In genomic region chr10:5568991-5569390, GRCm38 (mm10) we compare ENCODE assay signal across 21 mouse cellular contexts. TPM values are rescaled to one million over a fixed set of nuclear protein-coding genes. Genes with fewer than 3 reads are reported as not detected.
DNase-seq lines count a peak whose midpoint lies in the region; ATAC-seq and TF ChIP-seq lines count a peak whose summit lies in the region.
"Had no signal": no experiment of that assay in that cellular context is flagged by ENCODE, and none has a peak within 500 bp of the region (broad histone marks: within the 10 kb centered on the region; RNA-seq: fewer than 3 reads in every experiment).

No protein-coding gene starts in this region.

- DNase-seq in forebrain, postnatal 0 days, result no peak
- no peak for DNase-seq in forebrain, embryonic 11.5 days (ENCODE audit: low spot score)
- DNase-seq in layer of hippocampus, adult 2 months (ENCODE audit: low spot score in 2 of 2), result no peak
- no peak for DNase-seq in layer of hippocampus, postnatal 10 days (ENCODE audit: low spot score in 2 of 2)
- DNase-seq in 416B (ENCODE audit: low read depth), result peak; percentile 35
- DNase-seq in ovary, postnatal 10 days (ENCODE audit: low spot score), result no peak
- DNase-seq: adrenal gland, adult 2 months; gastrocnemius, postnatal 25 days; kidney, adult 18-20 months; kidney, postnatal 25 days; layer of hippocampus, adult 9-11 months; left cerebral cortex, postnatal 4 days; right cerebral cortex, postnatal 4 days; thymus, postnatal 36 days had no signal

- H3K4me2 ChIP-seq in forebrain, postnatal 0 days (ENCODE audit: low read depth), result no peak overlapping the region
- H3K4me2 ChIP-seq in forebrain, embryonic 11.5 days (ENCODE audit: low read depth, low read length, severe bottlenecking), result no peak overlapping the region
- H3K4me2 ChIP-seq: embryonic facial prominence, embryonic 12.5 days; hindbrain, embryonic 15.5 days; lung, embryonic 15.5 days had no signal

- H3K36me3 ChIP-seq in forebrain, postnatal 0 days (ENCODE audit: insufficient read depth), result no peaks in the 10 kb centered on the region
- H3K36me3 ChIP-seq in forebrain, embryonic 11.5 days (ENCODE audit: control insufficient read depth, insufficient read depth, low read length), result no peaks in the 10 kb centered on the region
- H3K36me3 ChIP-seq in ES-Bruce4 (ENCODE audit: control insufficient read depth, insufficient read depth, low read length, poor library complexity, severe bottlenecking), result no peaks in the 10 kb centered on the region
- H3K36me3 ChIP-seq: embryonic facial prominence, embryonic 12.5 days; heart, embryonic 10.5 days; hindbrain, embryonic 15.5 days; lung, embryonic 15.5 days had no signal

- 96% methylated on average over 4 of the region's 4 CpGs for WGBS in forebrain, postnatal 0 days
- 83% methylated on average over 4 of the region's 4 CpGs for WGBS in forebrain, embryonic 11.5 days

- peak; percentile 15; the same call in 1 of the 2 replicates for TF ChIP-seq CTCF in forebrain, postnatal 0 days (IDR thresholded peaks at IDR 0.05; ENCODE audit: low read depth)
- peak; percentile 71 for TF ChIP-seq CTCF in layer of hippocampus, adult 2 months (conservative IDR thresholded peaks at IDR 0.05)
- peak; percentile 29 for TF ChIP-seq CTCF in ES-Bruce4 (IDR thresholded peaks at IDR 0.05; ENCODE audit: low read depth, low read length)

- H3K4me3 ChIP-seq in forebrain, postnatal 0 days (ENCODE audit: low read depth, low read length), result no peak overlapping the region
- no peak overlapping the region for H3K4me3 ChIP-seq in forebrain, embryonic 11.5 days (ENCODE audit: low read depth, low read length)
- H3K4me3 ChIP-seq in layer of hippocampus, adult 2 months, result no peak overlapping the region
- no peak overlapping the region for H3K4me3 ChIP-seq in ES-Bruce4 (ENCODE audit: low read depth, low read length)
- H3K4me3 ChIP-seq: embryonic facial prominence, embryonic 12.5 days; heart, embryonic 10.5 days; hindbrain, embryonic 15.5 days; lung, embryonic 15.5 days; megakaryocyte, embryonic 14.5 days had no signal

- no peak for TF ChIP-seq POLR2A in ES-Bruce4 (IDR thresholded peaks at IDR 0.05; ENCODE audit: insufficient read depth, low read length)

- ATAC-seq in forebrain, postnatal 0 days, result no peak
- no peak for ATAC-seq in forebrain, embryonic 11.5 days (replicated peaks; ENCODE audit: low FRiP score)

- no peaks in the 10 kb centered on the region for H3K9me3 ChIP-seq in forebrain, postnatal 0 days (ENCODE audit: low read length)
- no peaks in the 10 kb centered on the region for H3K9me3 ChIP-seq in forebrain, embryonic 11.5 days (ENCODE audit: control insufficient read depth, low read length)
- no peaks in the 10 kb centered on the region for H3K9me3 ChIP-seq in ES-Bruce4 (replicated peaks; ENCODE audit: control insufficient read depth, insufficient read depth, low read length, poor library complexity, severe bottlenecking)
- H3K9me3 ChIP-seq: embryonic facial prominence, embryonic 12.5 days; heart, embryonic 10.5 days; hindbrain, embryonic 15.5 days; lung, embryonic 15.5 days; megakaryocyte, embryonic 14.5 days had no signal

- H3K27me3 ChIP-seq in forebrain, postnatal 0 days (ENCODE audit: insufficient read depth, low read length), result no peaks in the 10 kb centered on the region
- no peaks in the 10 kb centered on the region for H3K27me3 ChIP-seq in forebrain, embryonic 11.5 days (ENCODE audit: control insufficient read depth, insufficient read depth, low read length)
- no peaks in the 10 kb centered on the region for H3K27me3 ChIP-seq in ES-Bruce4 (ENCODE audit: control insufficient read depth, insufficient read depth, low read length, poor library complexity, severe bottlenecking)
- H3K27me3 ChIP-seq: embryonic facial prominence, embryonic 12.5 days; hindbrain, embryonic 15.5 days; lung, embryonic 15.5 days; megakaryocyte, embryonic 14.5 days had no signal

- H3K4me1 ChIP-seq in forebrain, postnatal 0 days (ENCODE audit: insufficient read depth), result no peaks in the 10 kb centered on the region
- no peaks in the 10 kb centered on the region for H3K4me1 ChIP-seq in forebrain, embryonic 11.5 days (replicated peaks; ENCODE audit: control insufficient read depth, insufficient read depth, low read length)
- H3K4me1 ChIP-seq in ES-Bruce4 (ENCODE audit: control insufficient read depth, insufficient read depth, low read length), result no peaks in the 10 kb centered on the region
- H3K4me1 ChIP-seq: embryonic facial prominence, embryonic 12.5 days; heart, embryonic 10.5 days; hindbrain, embryonic 15.5 days; lung, embryonic 15.5 days had no signal

- H3K27ac ChIP-seq in forebrain, postnatal 0 days (ENCODE audit: low read depth, low read length), result no peak overlapping the region
- H3K27ac ChIP-seq in forebrain, embryonic 11.5 days (ENCODE audit: low read depth, low read length), result no peak overlapping the region
- no peak overlapping the region for H3K27ac ChIP-seq in layer of hippocampus, adult 2 months
- H3K27ac ChIP-seq in ES-Bruce4 (ENCODE audit: insufficient read depth, low read length), result no peak overlapping the region
- H3K27ac ChIP-seq: embryonic facial prominence, embryonic 12.5 days; heart, embryonic 10.5 days; hindbrain, embryonic 15.5 days; lung, embryonic 15.5 days had no signal

- H3K9ac ChIP-seq in forebrain, postnatal 0 days, result no peak overlapping the region
- no peak overlapping the region for H3K9ac ChIP-seq in forebrain, embryonic 11.5 days (ENCODE audit: low read length)
- H3K9ac ChIP-seq in ES-Bruce4 (ENCODE audit: low read depth, poor library complexity, severe bottlenecking), result no peak overlapping the region
- H3K9ac ChIP-seq: embryonic facial prominence, embryonic 12.5 days; hindbrain, embryonic 15.5 days; lung, embryonic 15.5 days had no signal

- no peak for TF ChIP-seq EP300 in ES-Bruce4 (IDR thresholded peaks at IDR 0.05; ENCODE audit: insufficient read depth, low read depth, low read length)

RNA-seq across cellular contexts. Expression of gene Syne1, which starts 17.7 kb away (rescaled TPM):
- 39.8 and 60.5 TPM in 2 replicates for total RNA-seq in forebrain, postnatal 0 days (2014; rRNA removed)
- polyA plus RNA-seq in forebrain, postnatal 0 days (2015; fragmentation: Nextera tagmentation; extraction: Ambion mirVana), result 5.0 and 11.2 TPM in 2 replicates
- polyA plus RNA-seq in forebrain, embryonic 11.5 days (2014; fragmentation: Nextera tagmentation; extraction: Ambion mirVana), result 2.4 and 3.4 TPM in 2 replicates
- total RNA-seq in layer of hippocampus, adult 2 months (2021), result 100 to 1,000 TPM; 307 to 317 TPM
- total RNA-seq in layer of hippocampus, postnatal 10 days (2021), result 100 to 1,000 TPM; 126 to 137 TPM
- polyA plus RNA-seq in ES-Bruce4 (2011; ENCODE audit: insufficient read depth, insufficient read length, low read depth, missing spikeins), result 2.2 and 3.2 TPM in 2 replicates

RNA-seq across cellular contexts. Expression of gene Myct1, which starts 24.6 kb away (rescaled TPM):
- total RNA-seq in forebrain, postnatal 0 days (2014; rRNA removed), result 0.54 and 0.90 TPM in 2 replicates
- 0.79 and 0.81 TPM in 2 replicates for polyA plus RNA-seq in forebrain, postnatal 0 days (2015; fragmentation: Nextera tagmentation; extraction: Ambion mirVana)
- polyA plus RNA-seq in forebrain, embryonic 11.5 days (2014; fragmentation: Nextera tagmentation; extraction: Ambion mirVana), result 1.5 and 2.2 TPM in 2 replicates
- under 1 TPM; 0.20 to 0.25 TPM for total RNA-seq in layer of hippocampus, adult 2 months (2021)
- 1 to 10 TPM; 1.0 to 1.3 TPM for total RNA-seq in layer of hippocampus, postnatal 10 days (2021)
- polyA plus RNA-seq in ES-Bruce4 (2011; ENCODE audit: insufficient read depth, insufficient read length, low read depth, missing spikeins), result not detected in 2 replicates
- total RNA-seq: MEL had no signal

Comparison
In these comparisons a context has a peak if more than half of its experiments do, and no peak if none do; other contexts are left out.
1. CTCF ChIP-seq: peak in every context shown above with its lines; median percentile 71 in layer of hippocampus, adult 2 months; 29 in ES-Bruce4; 15 in forebrain, postnatal 0 days.